Mouse (Mus musculus): ENCODE data around the gene Olfr1438-ps1. TPM values are rescaled to one million over a fixed set of nuclear protein-coding genes. Genes with fewer than 3 reads are reported as not detected.

Olfr1438-ps1 gene
- polyA plus RNA-seq, 1 experiment from 2014 or later, result not detected

Other genes starting within 250 kb of the Olfr1438-ps1 start
- not detected in 2 replicates for gene Olfr1426, start 243.9 kb downstream of the Olfr1438-ps1 start, polyA plus RNA-seq (2014; fragmentation: Nextera tagmentation; extraction: Ambion mirVana)
- not detected in 2 replicates for gene Olfr1427, start 232.6 kb downstream of the Olfr1438-ps1 start, polyA plus RNA-seq (2014; fragmentation: Nextera tagmentation; extraction: Ambion mirVana)
- gene Olfr1428, start 220.0 kb downstream of the Olfr1438-ps1 start, polyA plus RNA-seq (2014; fragmentation: Nextera tagmentation; extraction: Ambion mirVana), result not detected in 2 replicates
- gene Olfr76, start 212.7 kb downstream of the Olfr1438-ps1 start, polyA plus RNA-seq (2014; fragmentation: Nextera tagmentation; extraction: Ambion mirVana), result not detected in 2 replicates
- not detected in 2 replicates for gene Olfr1555-ps1, start 165.8 kb downstream of the Olfr1438-ps1 start, polyA plus RNA-seq (2014; fragmentation: Nextera tagmentation; extraction: Ambion mirVana)
- gene Olfr1431, start 135.3 kb downstream of the Olfr1438-ps1 start, polyA plus RNA-seq (2014; fragmentation: Nextera tagmentation; extraction: Ambion mirVana), result not detected in 2 replicates
- gene Olfr1432, start 103.3 kb downstream of the Olfr1438-ps1 start, polyA plus RNA-seq (2014; fragmentation: Nextera tagmentation; extraction: Ambion mirVana), result not detected in 2 replicates
- gene Olfr262, start 94.3 kb downstream of the Olfr1438-ps1 start, polyA plus RNA-seq (2014; fragmentation: Nextera tagmentation; extraction: Ambion mirVana), result not detected in 2 replicates
- gene Olfr235, start 74.9 kb downstream of the Olfr1438-ps1 start, polyA plus RNA-seq (2014; fragmentation: Nextera tagmentation; extraction: Ambion mirVana), result not detected in 2 replicates
- not detected in 2 replicates for gene Olfr1434, start 56.1 kb downstream of the Olfr1438-ps1 start, polyA plus RNA-seq (2014; fragmentation: Nextera tagmentation; extraction: Ambion mirVana)
- not detected in 2 replicates for gene Olfr1436, start 36.8 kb downstream of the Olfr1438-ps1 start, polyA plus RNA-seq (2014; fragmentation: Nextera tagmentation; extraction: Ambion mirVana)
- not detected in 2 replicates for gene Olfr1437, start 10.8 kb downstream of the Olfr1438-ps1 start, polyA plus RNA-seq (2014; fragmentation: Nextera tagmentation; extraction: Ambion mirVana)
- gene Olfr1440, start 51.4 kb upstream of the Olfr1438-ps1 start, polyA plus RNA-seq (2014; fragmentation: Nextera tagmentation; extraction: Ambion mirVana), result not detected in 2 replicates
- not detected in 2 replicates for gene Olfr1441, start 81.5 kb upstream of the Olfr1438-ps1 start, polyA plus RNA-seq (2014; fragmentation: Nextera tagmentation; extraction: Ambion mirVana)
- gene Pfpl, start 92.0 kb upstream of the Olfr1438-ps1 start, polyA plus RNA-seq (2014; fragmentation: Nextera tagmentation; extraction: Ambion mirVana), result not detected in 2 replicates
- 0.39 and 0.60 TPM in 2 replicates for gene Mpeg1, start 124.9 kb upstream of the Olfr1438-ps1 start, polyA plus RNA-seq (2014; fragmentation: Nextera tagmentation; extraction: Ambion mirVana)
- 14.0 and 14.4 TPM in 2 replicates for gene Dtx4, start 165.5 kb upstream of the Olfr1438-ps1 start, polyA plus RNA-seq (2014; fragmentation: Nextera tagmentation; extraction: Ambion mirVana)
- 29.4 and 33.4 TPM in 2 replicates for gene Fam111a, start 209.8 kb upstream of the Olfr1438-ps1 start, polyA plus RNA-seq (2014; fragmentation: Nextera tagmentation; extraction: Ambion mirVana)